Mouse (Mus musculus) lung, adult 2 months (tissue): ENCODE measurements around the gene Gm5617.

Source experiments
- CTCF ChIP-seq: fragments of 200-500 bp; IDR thresholded peaks from 2 replicates; pipeline ENCODE4 v1.5.1; 2011; ENCODE audit warnings: mild to moderate bottlenecking, low read length, control low read depth; ENCODE audit not compliant: insufficient read depth
- POLR2A ChIP-seq: fragments of 200-500 bp; IDR thresholded peaks from 2 replicates; pipeline ENCODE4 v1.6.1; 2011; ENCODE audit warnings: low read depth, mild to moderate bottlenecking, control low read depth, low read length, borderline replicate concordance; ENCODE audit errors: extremely low read depth

DNA sequence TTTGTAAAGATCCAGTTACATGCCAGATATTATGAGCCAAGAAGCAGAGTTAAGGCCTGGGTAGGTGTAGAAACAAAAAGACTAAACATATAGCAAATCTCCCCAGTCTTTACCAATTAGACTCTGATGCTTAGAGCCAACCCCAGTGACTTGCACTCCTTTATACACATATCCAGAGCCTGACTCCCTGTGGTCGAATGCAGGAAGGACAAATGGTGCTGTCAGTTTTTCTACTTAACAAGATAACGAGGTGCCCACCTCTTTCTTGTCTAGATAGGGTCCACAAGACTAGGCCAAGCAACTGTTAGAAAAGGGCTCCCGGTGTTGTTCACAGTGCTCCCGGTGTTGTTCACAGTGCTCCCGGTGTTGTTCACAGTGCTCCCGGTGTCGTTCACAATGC, 6.0 kb downstream of the Gm5617 start:
- TF ChIP-seq CTCF (no peak), POLR2A (no peak)
